Mouse (Mus musculus): ENCODE measurements around the gene Ypel2.

- TF ChIP-seq EP300 (IDR thresholded peaks at IDR 0.05; ENCODE audit: low read depth) (no peak), CTCF (IDR thresholded peaks at IDR 0.05; ENCODE audit: low read depth) (peak; percentile 82)
Observed at GRCm38 (mm10) chr11:86995625-86996221, 2.2 kb upstream of the Ypel2 start.
